Mouse (Mus musculus) ovary, adult 18-20 months (tissue): ENCODE measurements around the gene Stox2.

Source experiments
- DNase-seq: peaks from one replicate; pipeline ENCODE4 v3.0.0; 2022; ENCODE audit warnings: low spot score, mixed read lengths

The Stox2 gene

GRCm38 (mm10) chr8:47354523-47355168 is 91.5 kb downstream of the Stox2 start:
- peak; percentile 11 for DNase-seq

DNA sequence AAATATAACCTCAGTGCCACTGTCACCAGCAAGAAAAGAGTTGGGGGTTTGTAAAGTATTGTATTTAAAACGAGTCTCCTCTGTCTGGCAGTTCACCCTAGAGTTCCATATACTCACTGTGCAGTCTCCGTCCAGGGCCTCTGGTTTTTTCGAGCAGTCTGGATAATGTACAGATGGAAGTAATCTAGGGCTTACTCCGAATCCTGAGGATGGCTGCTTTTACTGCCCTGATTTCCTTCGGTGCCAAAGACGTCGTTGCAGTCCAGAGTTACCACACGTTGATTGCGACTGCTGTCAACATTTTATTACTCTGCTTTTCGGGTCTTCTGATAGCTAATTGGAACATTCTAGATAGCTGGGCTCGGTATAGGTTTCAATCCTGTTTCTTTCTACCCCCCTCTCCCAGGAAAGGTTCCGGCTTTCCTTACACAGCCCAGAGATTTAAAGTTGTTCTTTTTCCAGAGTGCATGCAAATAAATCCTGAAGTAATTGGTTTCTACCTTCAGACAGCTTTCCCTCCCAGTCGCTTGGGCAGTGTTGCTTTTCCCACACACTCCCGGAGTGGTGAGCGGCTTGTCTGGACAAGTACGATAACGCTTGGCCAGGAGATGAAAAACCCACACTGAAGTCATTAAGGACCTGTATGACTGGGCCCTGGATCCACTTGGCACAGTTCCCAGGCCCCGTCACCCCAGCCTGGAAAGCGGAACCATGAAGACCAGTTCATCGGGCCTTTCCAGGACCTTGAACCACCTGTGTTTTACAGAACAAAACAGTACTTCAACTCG is 94.1 kb downstream of the Stox2 start:
- peak; percentile 10 for DNase-seq

GRCm38 (mm10) chr8:47349082-47349481 is 97.1 kb downstream of the Stox2 start:
- DNase-seq, result no peak

DNA sequence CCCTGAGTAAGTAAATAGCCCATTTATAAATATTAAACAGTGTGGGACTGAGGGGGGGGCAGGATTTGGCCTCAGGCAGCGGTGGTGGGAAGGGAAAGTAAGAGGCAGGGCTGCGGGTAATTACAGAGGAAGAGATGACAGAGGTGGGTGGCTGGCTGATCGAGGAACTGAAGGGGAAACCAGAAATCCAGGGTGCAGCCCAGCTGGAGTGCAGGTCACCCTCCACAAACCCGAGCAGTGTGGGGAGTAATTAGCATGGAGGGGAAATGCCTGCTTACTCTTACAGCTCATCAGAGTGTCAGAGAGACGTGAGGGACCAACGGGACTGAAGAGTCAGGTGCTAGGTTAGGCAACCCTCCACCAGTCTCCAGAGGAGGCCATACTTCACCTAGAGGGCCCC is 98.4 kb downstream of the Stox2 start:
- DNase-seq, result no peak

- DNase-seq, result no peak
Observed at GRCm38 (mm10) chr8:47345772-47346103, 100.4 kb downstream of the Stox2 start.

- DNase-seq, result no peak
Observed at GRCm38 (mm10) chr8:47345085-47345771, 100.9 kb downstream of the Stox2 start.

GRCm38 (mm10) chr8:47341474-47341873 is 104.7 kb downstream of the Stox2 start:
- DNase-seq, result no peak

DNA sequence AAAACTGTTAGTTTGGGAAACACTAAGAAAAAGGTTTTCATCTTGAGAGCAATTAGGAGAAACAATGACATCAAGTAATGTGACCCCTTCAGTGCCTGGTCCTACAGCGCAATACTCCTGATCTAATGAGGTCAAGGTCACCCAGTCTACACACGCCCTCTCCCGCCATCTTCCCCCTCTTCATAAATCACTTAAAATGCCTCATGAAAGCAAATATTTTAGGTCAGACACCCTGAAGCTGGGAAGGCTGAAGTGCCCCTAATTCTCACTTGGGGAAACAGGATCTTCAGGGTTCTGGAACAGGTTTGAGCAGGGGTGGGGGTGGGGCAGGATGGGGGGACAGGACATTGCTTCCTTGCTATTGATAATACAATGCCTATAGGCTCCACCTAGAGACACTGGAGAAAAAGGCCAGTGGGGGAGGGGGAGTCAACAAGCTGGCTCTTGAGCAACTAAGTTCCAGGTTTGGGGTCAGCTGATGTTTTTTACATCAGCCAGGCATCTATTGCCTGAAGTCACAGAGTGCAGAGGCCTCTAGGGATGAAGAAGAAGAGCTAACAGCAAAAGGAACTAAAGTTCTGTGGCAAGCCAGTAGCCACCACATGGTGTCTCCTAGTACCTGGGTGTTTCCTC is 107.4 kb downstream of the Stox2 start:
- no peak for DNase-seq

- no peak for DNase-seq
Observed at GRCm38 (mm10) chr8:47336433-47336832, 109.7 kb downstream of the Stox2 start.

- DNase-seq, result no peak
Observed at GRCm38 (mm10) chr8:47335940-47336339, 110.2 kb downstream of the Stox2 start.

GRCm38 (mm10) chr8:47334223-47334757 is 111.9 kb downstream of the Stox2 start:
- peak; percentile 16 for DNase-seq

DNA sequence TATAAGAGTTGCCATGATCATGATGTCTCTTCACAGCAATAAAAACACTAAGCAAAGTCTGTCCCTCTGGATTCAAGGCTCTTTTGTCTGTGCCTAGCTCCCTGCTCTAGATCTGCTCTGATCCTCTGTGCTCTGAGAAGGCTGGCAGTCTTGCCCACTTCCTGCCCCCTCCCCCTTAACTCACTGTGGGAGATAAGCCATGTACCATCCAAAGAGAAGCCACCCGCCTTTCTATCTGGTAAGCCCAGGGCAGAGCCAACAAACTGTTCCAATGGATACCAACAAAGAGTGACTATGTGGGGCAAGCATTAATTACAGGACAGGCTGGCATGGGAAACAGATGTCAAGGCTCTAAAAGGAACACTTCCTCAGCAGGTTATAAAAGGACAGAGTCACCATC is 113.2 kb downstream of the Stox2 start:
- DNase-seq, result no peak

GRCm38 (mm10) chr8:47330982-47331381 is 115.2 kb downstream of the Stox2 start:
- no peak for DNase-seq

DNA sequence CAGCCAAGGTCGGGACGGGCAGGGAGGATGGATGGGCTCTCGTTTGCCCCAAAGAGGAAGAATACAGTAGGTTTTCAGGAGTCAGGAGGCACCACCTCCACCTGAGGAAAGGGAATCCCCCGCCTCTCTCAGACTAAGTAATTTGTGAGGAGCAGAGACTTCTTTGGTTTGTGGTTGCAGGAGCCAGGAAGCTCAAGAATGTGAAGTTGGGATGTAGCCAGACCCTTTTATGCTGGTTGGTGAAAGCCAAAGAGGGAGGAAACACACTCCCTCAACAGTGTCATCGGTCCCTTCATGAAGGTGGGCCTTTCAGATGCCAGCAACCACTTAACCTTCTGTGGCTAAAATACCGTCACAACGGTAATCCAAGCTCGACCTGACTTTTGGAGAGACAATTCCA is 119.8 kb downstream of the Stox2 start:
- DNase-seq, result no peak

DNA sequence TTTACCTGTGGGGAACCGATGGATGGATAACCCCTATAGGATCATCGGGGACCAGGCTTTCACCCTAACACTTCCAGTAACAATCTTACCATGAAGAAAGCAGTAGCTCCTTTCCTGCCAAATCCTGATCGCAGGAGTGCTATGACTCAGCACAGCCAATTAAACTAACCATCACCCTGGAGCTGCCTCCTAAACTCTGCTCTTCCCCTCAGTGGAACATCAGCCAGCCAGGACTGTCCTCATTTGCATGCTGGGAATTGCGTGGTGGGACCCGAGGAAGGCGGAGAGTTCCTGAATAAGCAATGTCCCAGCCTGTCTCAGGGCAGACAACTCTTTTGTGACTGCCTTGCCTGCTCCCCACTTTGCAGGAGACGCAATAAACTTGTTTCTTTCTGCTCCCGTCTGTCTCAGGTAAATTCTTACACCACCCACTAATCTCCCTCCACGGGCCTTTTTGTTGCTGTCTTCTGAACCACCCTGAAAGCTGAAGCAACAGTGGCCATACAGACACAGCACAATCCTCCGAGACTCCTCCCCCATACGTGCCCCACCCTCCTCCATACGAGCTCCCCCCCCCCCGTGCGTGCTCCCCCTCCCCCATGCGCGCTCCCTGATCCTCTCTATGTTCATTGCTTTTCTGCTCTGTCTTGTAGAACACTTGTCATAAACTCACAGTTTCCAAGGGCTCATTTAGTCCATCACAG is 121.9 kb downstream of the Stox2 start:
- DNase-seq, result no peak

- no peak for DNase-seq
Observed at GRCm38 (mm10) chr8:47321282-47321681, 124.9 kb downstream of the Stox2 start.

- DNase-seq, result no peak
Observed at GRCm38 (mm10) chr8:47320707-47321106, 125.5 kb downstream of the Stox2 start.

- no peak for DNase-seq
Observed at GRCm38 (mm10) chr8:47318468-47318867, 127.7 kb downstream of the Stox2 start.

DNA sequence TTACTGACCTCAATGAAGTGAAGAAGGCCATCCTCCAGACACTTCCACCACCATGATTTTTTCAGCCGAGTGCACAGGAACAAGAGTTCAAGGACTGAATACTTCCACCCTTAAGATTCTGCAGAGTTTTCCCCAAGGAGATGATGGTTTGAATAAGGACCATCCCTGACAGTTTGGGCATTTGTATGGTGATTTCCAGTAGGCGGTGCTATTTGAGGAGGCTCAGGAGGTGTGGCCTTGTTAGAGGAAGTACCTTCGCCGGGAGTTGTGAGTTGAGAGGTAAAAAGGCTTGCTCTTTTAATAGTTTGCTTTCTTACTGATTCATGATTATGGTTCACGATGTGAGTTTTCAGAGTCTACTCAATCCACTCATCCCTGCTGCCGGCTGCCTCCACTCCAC is 138.0 kb downstream of the Stox2 start:
- no peak for DNase-seq

DNA sequence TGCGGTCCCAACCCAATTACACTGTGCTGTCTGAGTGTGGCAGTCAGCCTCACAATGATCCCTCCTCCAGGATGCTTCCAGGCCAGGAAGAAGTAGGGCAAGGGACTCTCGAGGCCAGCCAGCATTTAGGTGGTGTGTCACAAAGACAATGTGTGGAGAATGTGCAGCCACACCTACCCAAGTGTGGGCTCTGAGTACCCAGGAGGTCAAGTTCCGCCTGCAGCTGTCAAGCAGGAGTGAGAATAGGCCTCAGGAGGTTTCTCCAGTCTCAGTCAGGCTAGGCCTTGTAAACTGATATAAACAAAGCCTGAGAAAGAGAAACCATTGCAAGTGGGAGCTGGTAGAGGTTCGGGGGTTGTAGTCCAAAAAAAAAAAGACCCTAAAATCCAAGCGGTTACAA is 139.8 kb downstream of the Stox2 start:
- no peak for DNase-seq

- DNase-seq, result no peak
Observed at GRCm38 (mm10) chr8:47305880-47306279, 140.3 kb downstream of the Stox2 start.

DNA sequence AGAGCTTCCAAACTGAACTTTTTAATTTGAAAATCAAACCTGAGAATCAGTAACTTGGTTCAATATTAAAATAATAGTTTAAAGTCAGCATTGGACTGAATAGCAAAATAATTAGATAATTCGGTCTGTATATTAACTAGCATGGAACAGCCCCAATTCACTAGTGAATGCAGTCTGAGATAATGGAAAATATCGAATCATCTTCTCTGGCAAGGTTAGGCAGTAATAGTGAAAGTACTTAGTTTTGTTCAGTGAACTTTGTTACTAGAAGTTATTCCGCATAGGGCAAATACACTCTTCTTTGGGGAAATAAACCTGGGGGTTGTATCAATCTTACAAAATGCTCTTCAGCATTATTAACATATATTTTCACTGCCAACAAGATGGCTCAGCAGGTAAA is 147.7 kb downstream of the Stox2 start:
- DNase-seq, result no peak
